Mouse (Mus musculus) yolk sac, embryonic 10.5 days (tissue): ENCODE results near the gene Kmt2e.
"Not testable (repeated sequence)": the region's sequence is repeated elsewhere in the genome, so short reads cannot be mapped to it uniquely, and the experiment has no call there.

Experiments used
- DNase-seq: peaks from one replicate; pipeline ENCODE4 v3.0.0-alpha.2; 2017; ENCODE audit warnings: low spot score

Kmt2e gene

GRCm38 (mm10) chr5:23501582-23502316, 67.5 kb downstream of the Kmt2e start:
- no peak for DNase-seq

- DNase-seq: no peak
Observed at GRCm38 (mm10) chr5:23502317-23502937, 68.2 kb downstream of the Kmt2e start.

- DNase-seq: no peak
Observed at GRCm38 (mm10) chr5:23505578-23505977, 71.3 kb downstream of the Kmt2e start.

GRCm38 (mm10) chr5:23507210-23507609, 73.0 kb downstream of the Kmt2e start:
- DNase-seq: no peak

GRCm38 (mm10) chr5:23508630-23509029, 74.4 kb downstream of the Kmt2e start:
- DNase-seq: no peak

- no peak for DNase-seq
Observed at GRCm38 (mm10) chr5:23511456-23511855, 77.2 kb downstream of the Kmt2e start.

GRCm38 (mm10) chr5:23512556-23512955, 78.3 kb downstream of the Kmt2e start:
- DNase-seq: no peak

GRCm38 (mm10) chr5:23513468-23513867, 79.2 kb downstream of the Kmt2e start:
- no peak for DNase-seq

GRCm38 (mm10) chr5:23515038-23515437, 80.8 kb downstream of the Kmt2e start:
- no peak for DNase-seq

GRCm38 (mm10) chr5:23516962-23517361, 82.7 kb downstream of the Kmt2e start:
- DNase-seq: no peak

- no peak for DNase-seq
Observed at GRCm38 (mm10) chr5:23517839-23518238, 83.6 kb downstream of the Kmt2e start.

GRCm38 (mm10) chr5:23518673-23519072, 84.4 kb downstream of the Kmt2e start:
- DNase-seq: no peak

GRCm38 (mm10) chr5:23519679-23520078, 85.4 kb downstream of the Kmt2e start:
- no peak for DNase-seq

- DNase-seq: no peak
Observed at GRCm38 (mm10) chr5:23521645-23522044, 87.4 kb downstream of the Kmt2e start.

GRCm38 (mm10) chr5:23523936-23524335, 89.7 kb downstream of the Kmt2e start:
- DNase-seq: no peak

GRCm38 (mm10) chr5:23524621-23525020, 90.4 kb downstream of the Kmt2e start:
- no peak for DNase-seq

GRCm38 (mm10) chr5:23531100-23531499, 96.9 kb downstream of the Kmt2e start:
- no peak for DNase-seq

- DNase-seq: no peak
Observed at GRCm38 (mm10) chr5:23531541-23532096, 97.4 kb downstream of the Kmt2e start.

- DNase-seq: no peak
Observed at GRCm38 (mm10) chr5:23535692-23536091, 101.5 kb downstream of the Kmt2e start.

GRCm38 (mm10) chr5:23551687-23552086, 117.4 kb downstream of the Kmt2e start:
- no peak for DNase-seq

GRCm38 (mm10) chr5:23553338-23553737, 119.1 kb downstream of the Kmt2e start:
- not testable (repeated sequence) for DNase-seq
